Mouse (Mus musculus) kidney, embryonic 15.5 days (tissue): ENCODE measurements around the gene Exoc6b. TPM values are rescaled to one million over a fixed set of nuclear protein-coding genes. Genes with fewer than 3 reads are reported as not detected.

ENCODE experiments used
- ATAC-seq: fragments of 200-750 bp; cut with Nextera tagmentation; replicated peaks from 2 replicates; pipeline ENCODE4 v1.8.0; 2017; ENCODE audit warnings: moderate TSS enrichment; ENCODE audit not compliant: low FRiP score
- H3K27ac ChIP-seq: fragments of 300-500 bp; sonication (generic); 2 replicates; pipeline ENCODE4 v1.5.1; 2015; ENCODE audit warnings: mild to moderate bottlenecking, inconsistent platforms
- H3K27me3 ChIP-seq: fragments of 300-500 bp; sonication (generic); 2 replicates; pipeline ENCODE4 v1.6.1; 2015; ENCODE audit warnings: inconsistent platforms
- H3K36me3 ChIP-seq: fragments of 300-500 bp; sonication (generic); 2 replicates; pipeline ENCODE4 v1.6.1; 2015; ENCODE audit warnings: inconsistent platforms
- H3K4me1 ChIP-seq: fragments of 300-500 bp; sonication (generic); 2 replicates; pipeline ENCODE4 v1.6.1; 2015; ENCODE audit warnings: inconsistent platforms
- H3K4me2 ChIP-seq: fragments of 300-500 bp; sonication (generic); 2 replicates; pipeline ENCODE4 v1.6.1; 2015; ENCODE audit warnings: moderate library complexity, mild to moderate bottlenecking, inconsistent platforms
- H3K4me3 ChIP-seq: fragments of 300-500 bp; sonication (generic); replicated peaks from 2 replicates; pipeline ENCODE4 v1.5.1; 2015; ENCODE audit warnings: mild to moderate bottlenecking, inconsistent platforms
- H3K9ac ChIP-seq: fragments of 300-500 bp; sonication (generic); 2 replicates; pipeline ENCODE4 v1.6.1; 2015; ENCODE audit warnings: mild to moderate bottlenecking, inconsistent platforms
- H3K9me3 ChIP-seq: fragments of 300-500 bp; sonication (generic); replicated peaks from 2 replicates; pipeline ENCODE4 v1.6.1; 2016; ENCODE audit warnings: inconsistent platforms
- WGBS: fragments of 180-500 bp; shearing (Covaris S2); methylation state at CpG from one replicate; pipeline ENCODE4 v1.1.7; 2015; ENCODE audit warnings: mixed read lengths; 5-methylcytosine and 5-hydroxymethylcytosine counted together
- polyA plus RNA-seq: library from polyadenylated mRNA; unstranded; fragments of >200 nt; fragmentation: Nextera tagmentation; extraction: Ambion mirVana; gene quantifications from 2 replicates; pipeline ENCODE4 v1.2.1, GENCODE M21; 2015

Gene Exoc6b
- polyA plus RNA-seq, 1 experiment from 2014 or later, result 27.7 TPM

DNA sequence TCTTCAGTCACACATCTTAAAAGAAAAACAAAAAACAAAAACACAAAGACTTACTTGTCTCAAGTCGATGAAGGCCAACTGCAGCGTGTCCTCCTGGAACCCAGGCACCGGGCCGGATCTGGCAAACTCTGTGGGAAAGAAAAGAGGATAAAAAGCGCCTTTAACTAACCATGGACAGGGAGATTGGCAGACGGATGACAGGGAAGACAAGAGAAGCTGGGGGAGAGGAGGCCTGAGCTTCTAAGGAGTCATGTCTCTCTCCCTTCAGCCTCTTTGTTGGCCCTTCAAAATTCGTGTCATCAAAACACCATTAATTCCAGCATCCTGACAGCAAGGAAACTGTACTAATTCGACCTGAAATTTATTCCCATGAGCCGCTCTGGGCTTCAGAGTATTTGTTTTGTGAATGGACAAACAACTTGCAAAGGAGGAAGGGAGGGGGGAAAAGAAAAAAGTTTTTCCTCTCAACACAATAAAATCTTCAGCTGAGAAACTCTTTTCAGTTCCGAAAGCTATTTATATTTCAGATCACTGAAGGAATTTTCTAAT lies 322.4 kb downstream of the Exoc6b start:
- ATAC-seq, result no peak
- 46% methylated on average over 10 of the region's 10 CpGs for WGBS
- no peak overlapping the region for H3K4me2 ChIP-seq
- H3K27me3 ChIP-seq, result no peaks in the 10 kb centered on the region
- H3K9ac ChIP-seq, result no peak overlapping the region
- no peak overlapping the region for H3K4me3 ChIP-seq
- no peak overlapping the region for H3K27ac ChIP-seq
- no peaks in the 10 kb centered on the region for H3K36me3 ChIP-seq
- H3K4me1 ChIP-seq, result peaks cover 5% of the 10 kb centered on the region; the same call in 1 of the 2 replicates
- H3K9me3 ChIP-seq, result no peaks in the 10 kb centered on the region

DNA sequence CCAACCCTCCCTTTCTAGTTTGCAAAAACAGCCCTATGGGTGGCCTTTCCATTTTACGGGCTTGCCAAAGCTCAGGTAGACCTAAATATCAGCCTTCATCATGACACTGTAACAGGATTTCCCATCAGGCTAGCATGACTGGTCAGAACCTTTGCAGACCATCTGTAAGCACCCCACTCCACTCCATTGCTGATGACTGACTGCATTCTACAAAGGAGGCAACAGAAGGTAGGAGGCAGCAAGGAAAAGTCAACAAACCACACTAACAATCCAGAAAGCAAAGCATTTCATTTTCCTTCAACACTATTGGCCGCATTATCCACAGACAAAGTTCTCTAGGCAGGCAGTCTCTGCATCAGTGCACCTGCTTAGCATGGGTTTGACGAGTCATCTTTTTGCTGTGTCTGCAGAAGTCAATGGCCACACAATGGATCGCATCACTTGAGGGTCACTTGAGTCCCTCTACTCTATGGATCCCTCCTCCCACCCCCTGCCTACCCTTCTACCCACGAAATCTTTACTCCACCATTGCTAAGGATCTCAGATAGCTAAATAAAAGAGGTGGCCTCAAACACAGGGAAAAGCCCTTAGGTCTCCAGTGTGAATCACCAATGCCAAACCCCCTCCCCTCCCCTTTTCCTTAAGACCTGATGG lies 323.0 kb downstream of the Exoc6b start:
- H3K4me3 ChIP-seq, result no peak overlapping the region
- H3K27ac ChIP-seq, result no peak overlapping the region
- H3K9me3 ChIP-seq, result no peaks in the 10 kb centered on the region
- H3K4me1 ChIP-seq, result peaks cover 5% of the 10 kb centered on the region; the same call in 1 of the 2 replicates
- WGBS, result 82% methylated on average over 5 of the region's 5 CpGs
- ATAC-seq, result no peak
- no peak overlapping the region for H3K9ac ChIP-seq
- H3K27me3 ChIP-seq, result no peaks in the 10 kb centered on the region
- H3K36me3 ChIP-seq, result no peaks in the 10 kb centered on the region
- H3K4me2 ChIP-seq, result no peak overlapping the region

DNA sequence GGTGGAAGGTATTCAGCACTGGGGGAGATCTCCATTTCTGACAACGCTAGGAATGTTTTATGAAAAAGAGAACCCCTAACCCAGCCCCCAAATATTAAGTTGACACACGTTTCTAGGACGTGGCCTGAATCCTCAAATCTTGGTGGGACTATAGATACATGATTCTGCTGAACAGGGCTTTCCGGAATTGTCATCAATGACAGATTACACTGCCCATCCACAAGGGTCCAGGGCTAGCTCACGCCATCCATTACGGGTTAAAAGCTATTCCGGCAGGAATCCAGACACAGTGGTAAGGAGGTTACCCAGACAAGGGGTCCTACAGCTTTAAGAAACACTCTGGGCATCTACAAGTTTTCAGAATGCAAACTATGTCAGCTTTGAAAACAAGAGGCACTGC lies 323.7 kb downstream of the Exoc6b start:
- H3K9me3 ChIP-seq, result no peaks in the 10 kb centered on the region
- no peak overlapping the region for H3K9ac ChIP-seq
- H3K36me3 ChIP-seq, result no peaks in the 10 kb centered on the region
- no peak overlapping the region for H3K4me2 ChIP-seq
- H3K4me1 ChIP-seq, result peaks cover 5% of the 10 kb centered on the region; the same call in 1 of the 2 replicates
- no peak overlapping the region for H3K27ac ChIP-seq
- H3K27me3 ChIP-seq, result no peaks in the 10 kb centered on the region
- 93% methylated on average over 7 of the region's 7 CpGs for WGBS
- no peak for ATAC-seq
- no peak overlapping the region for H3K4me3 ChIP-seq

DNA sequence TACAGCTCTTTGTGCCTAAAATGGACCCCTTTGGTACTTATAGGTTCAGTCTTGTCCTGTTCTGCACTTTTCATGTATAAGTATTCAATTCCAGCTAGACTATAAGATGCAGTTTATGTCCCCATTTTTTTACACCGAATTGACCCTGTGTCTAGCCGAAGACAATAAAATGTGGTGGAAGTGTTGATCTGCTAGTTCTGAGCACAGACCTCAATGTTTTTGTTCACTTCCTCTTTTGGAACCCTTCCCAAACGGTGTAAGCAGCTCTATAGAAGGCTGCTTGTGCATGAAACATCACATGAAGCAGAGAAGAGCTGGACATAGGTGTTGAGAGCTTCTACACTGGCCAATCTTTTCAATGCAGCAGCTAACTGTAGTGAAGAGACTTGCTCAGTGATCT lies 327.1 kb downstream of the Exoc6b start:
- ATAC-seq, result no peak
- no peaks in the 10 kb centered on the region for H3K9me3 ChIP-seq
- H3K4me3 ChIP-seq, result no peak overlapping the region
- no peaks in the 10 kb centered on the region for H3K27me3 ChIP-seq
- peaks cover 5% of the 10 kb centered on the region; the same call in 1 of the 2 replicates for H3K4me1 ChIP-seq
- H3K36me3 ChIP-seq, result no peaks in the 10 kb centered on the region
- 56% methylated on average over 3 of the region's 3 CpGs for WGBS
- H3K9ac ChIP-seq, result no peak overlapping the region
- H3K4me2 ChIP-seq, result no peak overlapping the region
- no peak overlapping the region for H3K27ac ChIP-seq

DNA sequence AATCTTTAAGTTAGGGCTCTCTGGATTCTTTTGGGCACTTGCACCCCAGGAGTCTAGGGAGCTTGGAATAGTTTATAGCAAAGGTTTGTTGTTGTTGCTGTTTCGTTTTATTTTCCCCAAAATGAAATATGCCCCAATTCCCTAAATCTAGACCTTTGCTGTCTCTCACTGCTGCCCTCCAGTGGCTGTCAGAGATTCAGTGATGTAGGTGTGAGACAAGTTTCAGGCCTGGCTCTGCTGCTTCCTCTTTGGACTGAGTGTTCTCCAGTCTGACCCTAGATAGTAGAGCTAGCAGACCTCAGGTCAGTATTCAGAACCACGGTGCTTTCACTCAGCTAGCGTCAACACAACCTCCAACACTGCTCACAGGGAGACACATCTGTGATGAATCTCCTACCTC lies 332.4 kb downstream of the Exoc6b start:
- Histone ChIP-seq H3K27me3 (no peaks in the 10 kb centered on the region), H3K9ac (no peak overlapping the region), H3K36me3 (no peaks in the 10 kb centered on the region), H3K4me3 (no peak overlapping the region), H3K4me2 (no peak overlapping the region), H3K27ac (no peak overlapping the region), H3K4me1 (no peaks in the 10 kb centered on the region), H3K9me3 (no peaks in the 10 kb centered on the region)
- no peak for ATAC-seq
- 60% methylated on average over 3 of the region's 3 CpGs for WGBS

DNA sequence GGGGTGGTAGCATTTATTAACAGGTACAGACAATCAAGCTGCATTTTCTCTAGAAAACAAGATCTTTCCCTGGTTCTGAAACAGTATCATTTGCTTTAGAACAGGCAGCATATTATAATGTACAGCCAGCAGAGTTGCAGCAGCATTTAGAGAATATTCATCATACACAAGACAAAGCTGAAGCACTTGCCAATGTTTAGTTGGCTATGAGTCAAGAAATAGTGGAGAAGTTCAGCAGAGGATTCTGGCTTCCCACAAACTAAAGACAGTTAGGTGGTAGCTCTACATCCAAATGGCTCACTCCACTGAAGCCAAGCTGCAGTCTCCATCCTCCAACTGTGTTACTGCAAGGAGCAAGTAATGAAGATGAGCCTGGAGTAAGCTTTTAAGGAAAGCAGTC lies 342.4 kb downstream of the Exoc6b start:
- Histone ChIP-seq H3K4me1 (no peaks in the 10 kb centered on the region), H3K4me2 (no peak overlapping the region), H3K9ac (no peak overlapping the region), H3K27me3 (no peaks in the 10 kb centered on the region), H3K36me3 (no peaks in the 10 kb centered on the region), H3K9me3 (0 out of 2 replicates have a peak, but pooled peaks cover under 1% of the 10 kb centered on the region), H3K4me3 (no peak overlapping the region), H3K27ac (no peak overlapping the region)
- no peak for ATAC-seq

DNA sequence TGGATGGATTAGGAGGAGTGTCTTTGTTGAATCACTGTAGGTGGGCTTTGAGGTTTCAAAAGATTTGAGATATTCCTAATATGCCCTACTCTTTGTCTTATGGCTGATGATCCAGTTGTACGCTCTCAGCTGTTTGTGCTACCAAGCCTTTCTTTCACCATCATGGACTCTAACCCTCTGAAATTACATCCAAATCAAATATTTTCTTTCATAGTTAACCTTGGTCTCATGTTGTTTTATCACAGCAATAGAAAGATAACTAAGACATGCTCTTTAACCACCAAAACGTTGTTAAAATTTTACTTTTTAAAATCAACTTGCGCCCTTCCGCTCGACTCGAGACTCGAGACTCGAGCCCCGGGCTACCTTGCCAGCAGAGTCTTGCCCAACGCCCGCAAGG lies 356.1 kb downstream of the Exoc6b start:
- Histone ChIP-seq H3K4me1 (no peaks in the 10 kb centered on the region), H3K27me3 (no peaks in the 10 kb centered on the region), H3K9me3 (no peaks in the 10 kb centered on the region), H3K9ac (no peak overlapping the region), H3K4me2 (no peak overlapping the region), H3K27ac (no peak overlapping the region), H3K4me3 (no peak overlapping the region), H3K36me3 (no peaks in the 10 kb centered on the region)
- 90% methylated on average over 11 of the region's 11 CpGs for WGBS
- no peak for ATAC-seq

DNA sequence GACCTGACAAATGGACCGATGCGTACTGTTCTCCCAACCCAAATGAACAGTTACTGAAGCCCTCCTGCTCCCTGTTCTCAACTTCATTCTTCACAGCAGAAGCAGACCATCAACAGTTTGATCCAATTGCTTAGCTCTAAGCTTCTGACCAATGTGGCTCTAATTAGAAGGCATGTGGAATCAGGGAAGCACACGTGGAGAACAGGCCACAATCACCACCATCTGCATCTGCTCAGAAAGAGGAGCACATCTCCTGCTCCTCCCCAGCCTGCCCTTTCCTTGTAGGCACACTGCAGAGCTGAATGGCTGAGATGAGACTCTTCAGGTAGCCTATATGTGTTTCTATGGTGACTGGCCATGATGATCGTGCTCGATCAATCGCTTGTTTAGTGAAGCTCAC lies 358.5 kb downstream of the Exoc6b start:
- Histone ChIP-seq H3K4me1 (no peaks in the 10 kb centered on the region), H3K9ac (no peak overlapping the region), H3K27me3 (no peaks in the 10 kb centered on the region), H3K9me3 (no peaks in the 10 kb centered on the region), H3K27ac (no peak overlapping the region), H3K36me3 (no peaks in the 10 kb centered on the region), H3K4me2 (no peak overlapping the region), H3K4me3 (no peak overlapping the region)
- 70% methylated on average over 6 of the region's 6 CpGs for WGBS
- no peak for ATAC-seq

DNA sequence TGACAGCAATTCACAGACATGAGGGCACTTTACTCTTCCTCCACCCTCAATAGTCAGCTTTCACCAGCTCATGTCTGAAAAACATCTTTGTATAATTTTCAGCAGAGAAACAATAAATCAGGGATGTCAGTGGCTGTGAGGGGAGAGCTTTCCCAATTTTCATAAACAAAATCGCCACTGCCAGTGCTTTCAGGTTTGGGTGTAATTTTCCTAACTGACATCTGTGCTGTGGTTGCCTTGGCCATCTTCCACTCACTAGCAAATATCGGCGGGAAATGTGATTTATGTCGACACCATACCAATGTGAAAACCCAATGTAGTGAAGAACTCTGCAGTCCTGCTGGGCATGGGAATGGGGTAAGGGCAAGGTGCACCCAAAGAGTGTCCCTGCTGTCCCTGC lies 360.7 kb downstream of the Exoc6b start:
- Histone ChIP-seq H3K4me3 (no peak overlapping the region), H3K9me3 (no peaks in the 10 kb centered on the region), H3K4me1 (no peaks in the 10 kb centered on the region), H3K27me3 (no peaks in the 10 kb centered on the region), H3K27ac (no peak overlapping the region), H3K9ac (no peak overlapping the region), H3K4me2 (no peak overlapping the region), H3K36me3 (no peaks in the 10 kb centered on the region)
- 78% methylated on average over 4 of the region's 4 CpGs for WGBS
- no peak for ATAC-seq

DNA sequence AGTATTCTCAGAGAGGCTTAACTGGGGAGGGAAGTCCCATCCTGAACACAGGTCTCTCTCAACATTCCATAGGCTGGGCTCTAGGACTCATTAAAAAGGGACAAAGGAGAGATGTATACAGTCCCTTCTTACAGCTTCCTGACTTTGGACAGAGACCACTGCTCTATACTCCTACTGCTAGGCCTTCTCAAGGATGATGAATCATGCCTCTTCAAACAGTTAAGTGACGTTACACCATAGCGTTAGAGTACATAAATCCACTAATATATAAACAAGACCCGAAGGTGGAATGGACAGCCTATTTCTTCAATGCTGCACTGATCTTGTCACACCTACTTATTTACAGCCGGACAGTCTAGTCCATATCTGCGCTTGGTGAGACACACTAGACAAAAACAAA lies 369.7 kb downstream of the Exoc6b start:
- Histone ChIP-seq H3K9ac (no peak overlapping the region), H3K36me3 (no peaks in the 10 kb centered on the region), H3K27ac (no peak overlapping the region), H3K4me2 (no peak overlapping the region), H3K4me1 (peaks cover 33% of the 10 kb centered on the region), H3K4me3 (no peak overlapping the region), H3K9me3 (no peaks in the 10 kb centered on the region), H3K27me3 (no peaks in the 10 kb centered on the region)
- WGBS, result 40% methylated on average over 5 of the region's 5 CpGs
- ATAC-seq, result no peak

DNA sequence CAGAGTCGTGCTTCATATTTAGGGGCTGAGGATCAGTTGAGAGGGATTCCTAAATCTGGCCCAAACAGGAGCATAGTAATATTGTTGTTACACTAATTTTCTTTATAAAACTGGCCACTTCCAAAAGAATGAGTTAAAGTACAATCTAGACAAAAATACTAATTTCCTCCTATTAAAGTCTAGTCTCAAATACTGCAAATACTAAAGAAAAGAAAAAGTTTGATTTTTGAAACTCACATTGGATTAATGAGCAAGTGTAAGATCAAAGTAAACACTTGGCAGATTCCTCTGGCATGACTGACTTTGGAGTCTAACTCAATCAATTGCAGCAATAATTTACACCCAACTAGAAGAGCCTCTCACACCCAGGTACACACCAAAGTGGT lies 371.0 kb downstream of the Exoc6b start:
- H3K27ac ChIP-seq, result peak overlapping the region; percentile 57; the same call in 1 of the 2 replicates
- 29% methylated on average over 1 of the region's 1 CpGs for WGBS
- no peak for ATAC-seq

DNA sequence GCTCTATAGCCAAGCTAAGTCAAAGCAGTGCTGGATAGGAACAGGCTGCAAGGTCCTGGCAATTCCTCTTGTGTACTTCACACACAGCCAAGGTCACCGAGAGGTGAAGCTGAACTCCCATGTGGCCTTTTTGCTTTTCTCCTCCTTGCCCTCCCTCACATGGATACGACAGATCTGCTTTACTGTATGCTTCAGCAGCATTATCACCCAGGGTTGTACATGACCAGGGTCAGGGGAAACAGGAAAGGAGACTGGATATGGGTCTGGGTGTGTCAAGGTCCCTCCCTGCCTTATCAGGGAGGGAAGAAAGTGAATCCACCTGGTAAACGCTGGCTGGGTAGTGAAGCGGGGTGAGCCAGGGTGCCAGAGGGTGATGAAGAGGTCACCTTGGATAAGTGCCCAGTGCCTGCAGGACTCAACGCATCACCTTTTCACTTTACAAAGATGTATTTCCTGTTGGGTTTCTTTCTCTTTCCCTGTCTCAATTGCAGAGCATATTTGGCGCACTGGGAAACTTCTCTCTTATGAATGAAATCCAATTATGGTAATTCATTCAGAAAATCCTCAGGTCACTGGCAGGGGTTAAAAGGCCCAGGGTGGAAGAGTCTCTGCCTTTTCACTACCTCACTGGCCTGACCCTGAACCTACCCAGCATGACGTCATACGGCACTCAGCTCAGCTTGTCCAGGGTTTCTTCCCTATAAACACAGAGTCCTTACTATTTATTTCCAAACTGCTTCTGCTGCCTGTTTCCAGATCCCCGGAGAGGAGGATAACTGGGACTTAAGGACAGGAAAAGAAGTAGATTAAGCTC lies 371.6 kb downstream of the Exoc6b start:
- Histone ChIP-seq H3K9me3 (no peaks in the 10 kb centered on the region), H3K4me1 (peaks cover 40% of the 10 kb centered on the region), H3K27ac (peak overlapping the region; percentile 57), H3K4me3 (no peak overlapping the region), H3K4me2 (no peak overlapping the region), H3K27me3 (no peaks in the 10 kb centered on the region), H3K9ac (no peak overlapping the region), H3K36me3 (no peaks in the 10 kb centered on the region)
- WGBS, result 24% methylated on average over 9 of the region's 9 CpGs
- ATAC-seq, result peak; percentile 60; the same call in 1 of the 2 replicates

More for the DNA sequence above, 371.0 kb downstream of the Exoc6b start:
- H3K36me3 ChIP-seq, result no peaks in the 10 kb centered on the region
- no peak overlapping the region for H3K4me2 ChIP-seq
- H3K27me3 ChIP-seq, result no peaks in the 10 kb centered on the region
- H3K4me3 ChIP-seq, result no peak overlapping the region
- peaks cover 39% of the 10 kb centered on the region for H3K4me1 ChIP-seq
- no peak overlapping the region for H3K9ac ChIP-seq
- H3K9me3 ChIP-seq, result no peaks in the 10 kb centered on the region
